17 mouse cellular contexts compared by ENCODE assay signal in the genomic region with DNA sequence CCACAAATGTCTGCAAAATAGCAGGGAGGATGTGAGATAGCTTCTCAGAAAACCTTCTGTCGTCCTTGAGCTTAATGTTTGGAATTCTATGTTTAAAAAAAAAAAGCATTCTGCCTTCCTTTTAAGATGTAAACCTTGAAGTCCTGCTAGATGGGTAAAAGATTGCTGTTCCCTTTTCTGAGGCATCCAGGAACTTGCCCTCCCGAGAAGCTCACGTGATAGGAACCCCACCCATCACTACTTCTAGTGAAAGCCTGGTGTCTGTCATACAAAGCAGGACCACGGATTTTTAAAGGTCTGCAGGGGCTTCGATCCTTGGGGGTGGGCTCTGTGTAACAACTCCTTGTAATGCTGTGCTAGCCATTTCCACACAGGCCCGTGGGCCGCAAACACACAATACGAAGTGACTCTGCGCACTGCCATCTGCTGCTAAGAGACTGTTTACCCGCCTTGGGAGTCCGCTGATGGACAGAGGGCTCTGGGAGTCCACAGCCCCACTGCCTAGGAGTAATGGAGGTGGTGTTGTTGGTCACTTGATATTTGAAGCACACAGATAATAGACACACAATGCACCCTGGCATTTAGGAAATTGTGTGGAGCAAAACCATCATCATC. TPM values are rescaled to one million over a fixed set of nuclear protein-coding genes. Genes with fewer than 3 reads are reported as not detected.
DNase-seq lines count a peak whose midpoint lies in the region; ATAC-seq and TF ChIP-seq lines count a peak whose summit lies in the region.
"Had no signal": no experiment of that assay in that cellular context is flagged by ENCODE, and none has a peak within 500 bp of the region (broad histone marks: within the 10 kb centered on the region; RNA-seq: fewer than 3 reads in every experiment).

No protein-coding gene starts in this region.

- H3K4me3 ChIP-seq in gastrocnemius, adult 2 months, result no peak overlapping the region
- H3K4me3 ChIP-seq in CH12.LX (replicated peaks in 1 of 3; ENCODE audit: low read depth in 2 of 3, low read length in 2 of 3, poor library complexity in 1 of 3), result no peak overlapping the region
- H3K4me3 ChIP-seq in forebrain, embryonic 13.5 days, result no peak overlapping the region
- H3K4me3 ChIP-seq in midbrain, embryonic 10.5 days, result no peak overlapping the region
- H3K4me3 ChIP-seq: heart, adult 2 months; liver, embryonic 15.5 days had no signal

- no peaks in the 10 kb centered on the region for H3K79me2 ChIP-seq in CH12.LX (replicated peaks; ENCODE audit: control insufficient read depth, extremely low read depth, insufficient read depth, poor library complexity, severe bottlenecking)

- no peak for TF ChIP-seq RAD21 in CH12.LX (IDR thresholded peaks at IDR 0.05; ENCODE audit: low read depth, low read length)

- dilution Hi-C loops in CH12.LX (cut with MboI; ENCODE audit: extremely low pct_ligation_motif_present, extremely low pct_unique_long_range_greater_than_20kb, low sequenced_read_pairs), result no loop called here

- no peaks in the 10 kb centered on the region for H3K27me3 ChIP-seq in CH12.LX (replicated peaks)
- H3K27me3 ChIP-seq in forebrain, embryonic 13.5 days, result no peaks in the 10 kb centered on the region
- H3K27me3 ChIP-seq in midbrain, embryonic 10.5 days (ENCODE audit: low read depth, poor library complexity, severe bottlenecking), result no peaks in the 10 kb centered on the region

- H3K9me3 ChIP-seq in CH12.LX (replicated peaks; ENCODE audit: low read length), result no peaks in the 10 kb centered on the region
- H3K9me3 ChIP-seq in forebrain, embryonic 13.5 days (replicated peaks), result no peaks in the 10 kb centered on the region
- H3K9me3 ChIP-seq in midbrain, embryonic 10.5 days (replicated peaks), result no peaks in the 10 kb centered on the region
- H3K9me3 ChIP-seq: liver, embryonic 15.5 days had no signal

- TF ChIP-seq POLR2A in CH12.LX (IDR thresholded peaks at IDR 0.05; ENCODE audit: low read depth, low read length), result no peak

- H3K4me2 ChIP-seq in CH12.LX (ENCODE audit: insufficient read depth, low read depth, poor library complexity, severe bottlenecking), result no peak overlapping the region
- H3K4me2 ChIP-seq in forebrain, embryonic 13.5 days, result no peak overlapping the region
- H3K4me2 ChIP-seq: liver, embryonic 15.5 days had no signal

- in situ Hi-C loops in CH12.LX (cut with MboI; ENCODE audit: low pct_ligation_motif_present, low pct_unique_long_range_greater_than_20kb, low sequenced_read_pairs), result no loop called here

- H3K4me1 ChIP-seq in CH12.LX (ENCODE audit: control insufficient read depth in 1 of 2, insufficient read depth in 2 of 2), result peaks cover 0 to 9% of the 10 kb centered on the region in 2 experiments; a peak in 2 of 4 replicates
- H3K4me1 ChIP-seq in forebrain, embryonic 13.5 days, result peaks cover 30% of the 10 kb centered on the region
- H3K4me1 ChIP-seq in midbrain, embryonic 10.5 days, result peaks cover 44% of the 10 kb centered on the region
- H3K4me1 ChIP-seq: liver, embryonic 15.5 days had no signal

- no peak for TF ChIP-seq CTCF in gastrocnemius, adult 2 months (IDR thresholded peaks at IDR 0.05)
- no peak for TF ChIP-seq CTCF in CH12.LX (conservative IDR thresholded peaks at IDR 0.05 in 1 of 2, IDR thresholded peaks at IDR 0.05 in 1 of 2; ENCODE audit: low read depth in 2 of 2, low read length in 2 of 2)

- DNase-seq in gastrocnemius, adult 2 months, result no peak
- DNase-seq in gastrocnemius, postnatal 36 days, result no peak
- DNase-seq in CH12.LX (ENCODE audit: extremely low read depth), result no peak
- no peak for DNase-seq in midbrain, embryonic 10.5 days (ENCODE audit: low spot score)
- no peak for DNase-seq in ovary, postnatal 36 days (ENCODE audit: low spot score)
- DNase-seq in kidney, adult 9 months, result no peak
- DNase-seq in heart, postnatal 14 days, result no peak
- DNase-seq: adrenal gland, adult 8-10 months; B cell, adult 2 months; heart, adult 2 months; heart, postnatal 36 days; layer of hippocampus, postnatal 36 days; right cerebral cortex, adult 18-20 months; thymus, postnatal 14 days had no signal

- H3K9ac ChIP-seq in CH12.LX (ENCODE audit: insufficient read depth, low read depth), result no peak overlapping the region
- H3K9ac ChIP-seq in forebrain, embryonic 13.5 days, result peak overlapping the region; percentile 43; the same call in 1 of the 2 replicates
- H3K9ac ChIP-seq: liver, embryonic 15.5 days had no signal

- H3K36me3 ChIP-seq in CH12.LX (replicated peaks in 1 of 2; ENCODE audit: control insufficient read depth in 1 of 2, insufficient read depth in 1 of 2, low read length in 1 of 2), result no peaks in the 10 kb centered on the region
- no peaks in the 10 kb centered on the region for H3K36me3 ChIP-seq in forebrain, embryonic 13.5 days (ENCODE audit: poor library complexity, severe bottlenecking)
- H3K36me3 ChIP-seq in midbrain, embryonic 10.5 days, result no peaks in the 10 kb centered on the region
- H3K36me3 ChIP-seq: liver, embryonic 15.5 days had no signal

- intact Hi-C loops in gastrocnemius, adult 2 months (cut with DNase I), result no loop called here
- intact Hi-C loops in gastrocnemius, postnatal 36 days (cut with DNase I), result no loop called here
- intact Hi-C loops in heart, postnatal 14 days (cut with DNase I), result no loop called here

- TF ChIP-seq EP300 in CH12.LX (IDR thresholded peaks at IDR 0.05; ENCODE audit: low read length), result no peak

- 52% methylated on average over 11 of the region's 11 CpGs for WGBS in forebrain, embryonic 13.5 days
- WGBS in midbrain, embryonic 10.5 days, result 70% methylated on average over 11 of the region's 11 CpGs

- peak overlapping the region; percentile 28; the same call in 1 of the 2 replicates for H3K27ac ChIP-seq in gastrocnemius, adult 2 months
- no peak overlapping the region for H3K27ac ChIP-seq in CH12.LX (ENCODE audit: insufficient read depth, low read depth)
- H3K27ac ChIP-seq in forebrain, embryonic 13.5 days, result no peak overlapping the region; the same call in 1 of the 2 replicates
- peak overlapping the region; percentile 76 for H3K27ac ChIP-seq in midbrain, embryonic 10.5 days (replicated peaks)
- H3K27ac ChIP-seq: heart, adult 2 months; liver, embryonic 15.5 days; macrophage had no signal

- peak; percentile 61; the same call in 1 of the 2 replicates for ATAC-seq in forebrain, embryonic 13.5 days

TF ChIP-seq in CH12.LX, 34 proteins besides CTCF, POLR2A, EP300 and RAD21:
- TF ChIP-seq UBTF (IDR thresholded peaks at IDR 0.05; ENCODE audit: low read depth, low read length) (no peak), ZC3H11A (IDR thresholded peaks at IDR 0.05; ENCODE audit: low read depth, low read length) (no peak), BHLHE40 (IDR thresholded peaks at IDR 0.05; ENCODE audit: low read depth, low read length) (peak; percentile 42; the same call in 1 of the 2 replicates), TBP (conservative IDR thresholded peaks at IDR 0.05; ENCODE audit: low read depth, low read length) (no peak)

RNA-seq across cellular contexts. Expression of a gene that starts 43.3 kb away (rescaled TPM):
- total RNA-seq in gastrocnemius, adult 2 months (2021), result under 1 TPM; 0.31 to 0.86 TPM
- under 1 TPM; 0.49 to 0.71 TPM for total RNA-seq in gastrocnemius, postnatal 36 days (2021)
- total RNA-seq in CH12.LX (2012; rRNA removed) (not detected in 2 replicates), CH12.LX (2014; rRNA removed) (not detected in 2 replicates)
- polyA plus RNA-seq in CH12.LX (2012; ENCODE audit: insufficient read length, low read depth), result not detected in 2 replicates
- polyA plus RNA-seq in forebrain, embryonic 13.5 days (2015; fragmentation: Nextera tagmentation; extraction: Ambion mirVana), result 0.21 and 0.34 TPM in 2 replicates
- polyA plus RNA-seq in midbrain, embryonic 10.5 days (2016; fragmentation: Nextera tagmentation; extraction: Ambion mirVana), result 0.54 and 1.2 TPM in 2 replicates
- total RNA-seq in heart, postnatal 14 days (2021), result 1 to 10 TPM; 1.4 to 1.5 TPM
- polyA plus RNA-seq: macrophage had no signal

Comparison
In these comparisons a context has a peak if more than half of its experiments do, and no peak if none do; other contexts are left out.
1. H3K27ac ChIP-seq: peak in gastrocnemius, adult 2 months (single experiment) and midbrain, embryonic 10.5 days (single experiment); none in CH12.LX (single experiment) and forebrain, embryonic 13.5 days (single experiment).